Mouse (Mus musculus): ENCODE results near the gene Ctcf. TPM values are rescaled to one million over a fixed set of nuclear protein-coding genes. Genes with fewer than 3 reads are reported as not detected.
A peak's percentile ranks its signal among the peaks of the same experiment; 100 is the strongest.
"Not testable (repeated sequence)": the region's sequence is repeated elsewhere in the genome, so short reads cannot be mapped to it uniquely, and the experiment has no call there.

Ctcf gene
- 21.6 and 31.5 TPM in 2 replicates for polyA plus RNA-seq (2012; rRNA removed)

DNA sequence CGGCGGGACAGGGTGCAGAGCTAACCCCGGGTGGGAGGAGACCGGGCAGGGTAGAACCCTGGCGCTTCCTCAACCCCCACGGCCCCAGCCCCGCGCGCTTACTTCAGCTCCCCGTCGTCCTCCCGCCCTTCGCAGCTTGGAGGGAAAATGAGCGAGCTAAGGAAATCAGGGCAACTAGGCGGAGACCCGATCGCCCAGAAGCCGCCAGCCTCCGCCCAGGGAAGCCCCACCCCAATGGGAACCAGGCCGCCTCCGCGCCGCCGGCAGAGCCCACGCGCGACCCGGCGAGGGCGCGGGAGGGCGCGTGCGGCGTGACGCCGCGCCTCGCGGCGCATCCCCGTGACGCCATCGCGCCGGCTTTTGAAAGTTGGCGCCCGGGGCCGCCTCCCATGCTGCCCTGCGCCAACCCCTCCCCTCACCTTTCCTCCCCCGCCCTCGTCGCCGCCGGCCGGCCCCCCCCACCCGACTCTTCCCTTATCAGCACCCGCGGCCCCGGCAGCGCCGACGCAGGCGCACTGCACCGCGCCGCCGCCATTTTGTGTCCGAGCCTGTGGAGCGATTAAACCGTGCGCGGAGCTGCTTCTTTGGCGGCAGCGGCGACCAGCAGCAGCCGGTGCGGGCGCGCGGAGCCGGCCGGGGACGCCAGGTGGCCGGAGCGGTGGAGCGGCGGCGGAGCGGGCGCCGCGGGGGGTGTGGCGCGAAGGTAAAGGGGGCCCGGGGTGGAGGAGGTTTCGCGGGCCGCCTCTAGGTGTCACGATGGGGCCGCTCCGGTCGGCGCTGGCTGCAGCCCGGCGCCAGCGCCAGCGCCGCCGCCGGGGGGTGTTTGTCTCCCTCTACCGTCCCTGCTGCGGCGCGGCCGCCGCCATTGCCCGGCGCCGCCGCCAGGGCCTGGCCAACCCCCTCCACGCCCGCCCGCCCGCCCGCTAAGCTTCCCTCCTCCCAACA is at the start of gene Ctcf:
Ctcf (plus strand) TSS at position 551 of the 945 bp plus-strand sequence.
- peak; percentile 86 for DNase-seq (ENCODE audit: low spot score)

DNA sequence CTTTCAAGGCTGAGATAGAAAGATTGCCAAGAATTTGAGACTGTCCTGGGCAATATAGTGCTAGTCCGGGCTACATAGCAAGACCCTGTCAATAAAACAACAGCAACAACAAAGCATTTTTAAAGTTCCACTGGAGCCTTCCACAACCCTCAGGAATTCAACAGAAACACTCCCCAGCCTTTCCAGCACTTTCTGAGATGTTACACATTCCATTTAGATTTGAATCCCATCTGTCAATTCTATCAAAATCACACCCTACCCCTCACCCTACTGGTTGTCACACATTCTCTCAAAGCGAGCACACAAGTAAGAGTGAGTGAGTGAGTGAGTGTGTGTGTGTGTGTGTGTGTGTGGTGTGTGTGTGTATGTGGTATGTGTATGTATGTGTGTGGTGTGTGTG is 43.9 kb upstream of the Ctcf start:
- DNase-seq (ENCODE audit: low spot score) = no peak

- peak; percentile 24 for DNase-seq (ENCODE audit: low spot score)
Measured at GRCm38 (mm10) chr8:105593859-105594258, 42.5 kb upstream of the Ctcf start.

- no peak for DNase-seq (ENCODE audit: low spot score)
Measured at GRCm38 (mm10) chr8:105594451-105595242, 41.7 kb upstream of the Ctcf start.

DNA sequence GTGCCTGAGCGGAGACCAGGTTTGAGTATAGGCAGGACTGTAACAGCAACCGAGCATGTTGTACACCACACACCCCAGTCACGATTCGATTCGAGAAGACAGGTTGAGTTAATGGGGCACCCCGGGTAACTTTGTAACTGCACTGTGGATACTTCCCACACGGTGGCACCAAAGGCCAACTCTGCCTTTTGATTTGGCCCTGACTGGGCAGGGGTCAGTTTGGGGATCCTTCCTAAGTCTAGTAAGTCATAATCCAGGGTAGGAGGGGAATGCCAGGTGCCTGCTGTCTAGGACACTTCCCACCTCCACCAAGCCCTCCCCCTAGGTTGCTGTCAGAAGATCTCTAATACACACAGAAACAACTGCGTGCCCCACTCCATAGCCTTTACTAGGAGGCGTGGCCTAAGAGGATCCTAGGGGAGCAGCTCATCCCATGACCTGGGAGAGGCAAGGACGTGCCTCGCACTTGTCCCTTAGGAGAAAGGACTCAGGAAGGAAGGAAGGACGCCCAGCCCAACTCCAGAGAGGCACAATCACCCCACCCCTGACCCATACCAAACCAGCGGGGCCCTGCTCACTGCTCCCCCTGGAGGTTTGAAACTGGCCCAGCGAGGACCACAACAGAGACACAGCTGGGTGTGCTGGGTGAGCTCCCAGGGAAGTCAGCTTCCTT is 39.9 kb upstream of the Ctcf start:
- DNase-seq (ENCODE audit: low spot score) = peak; percentile 43

DNA sequence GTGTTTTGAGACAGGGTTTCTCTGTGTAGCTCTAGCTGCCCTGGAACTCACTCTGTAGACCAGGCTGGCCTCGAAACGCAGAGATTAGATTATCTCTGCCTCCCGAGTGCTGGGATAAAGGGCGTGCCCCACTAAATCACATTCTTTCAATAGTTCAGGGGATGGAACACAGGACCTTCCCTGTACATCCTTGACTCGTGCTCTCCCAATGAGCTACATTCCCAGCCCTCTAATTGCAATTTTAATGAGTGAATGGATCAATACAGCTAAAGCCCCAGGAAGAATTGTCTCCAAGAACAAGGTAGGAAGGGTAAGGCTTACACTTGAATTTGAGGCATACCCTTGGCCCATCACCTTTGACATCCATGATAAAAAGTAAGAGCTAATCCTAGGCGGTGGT is 37.6 kb upstream of the Ctcf start:
- DNase-seq (ENCODE audit: low spot score) = no peak

GRCm38 (mm10) chr8:105601301-105601700 is 35.1 kb upstream of the Ctcf start:
- no peak for DNase-seq (ENCODE audit: low spot score)

DNA sequence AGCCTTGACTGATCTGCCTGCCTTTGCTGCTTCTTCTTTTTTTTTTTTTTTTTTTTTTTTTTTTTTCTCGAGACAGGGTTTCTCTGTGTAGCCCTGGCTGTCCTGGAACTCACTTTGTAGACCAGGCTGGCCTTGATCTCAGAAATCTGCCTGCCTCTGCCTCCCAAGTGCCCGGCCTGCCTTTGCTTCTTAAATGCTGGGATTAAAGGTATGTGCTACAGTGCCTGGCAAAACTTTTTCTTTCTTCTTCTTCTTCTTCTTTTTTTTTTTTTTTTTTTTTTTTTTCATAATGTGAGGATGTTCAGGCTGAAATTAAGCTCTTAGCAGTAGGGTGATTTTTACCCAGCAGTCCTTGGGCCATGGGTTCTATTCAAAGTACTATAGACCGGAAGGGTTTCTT is 33.8 kb upstream of the Ctcf start:
- not testable (repeated sequence) for DNase-seq (ENCODE audit: low spot score)

- peak; percentile 67 for DNase-seq (ENCODE audit: low spot score)
Measured at GRCm38 (mm10) chr8:105604804-105605381, 31.5 kb upstream of the Ctcf start, which contains the start of gene Ripor1. TSS of gene Ripor1 (plus strand) at chr8:105605255.

DNA sequence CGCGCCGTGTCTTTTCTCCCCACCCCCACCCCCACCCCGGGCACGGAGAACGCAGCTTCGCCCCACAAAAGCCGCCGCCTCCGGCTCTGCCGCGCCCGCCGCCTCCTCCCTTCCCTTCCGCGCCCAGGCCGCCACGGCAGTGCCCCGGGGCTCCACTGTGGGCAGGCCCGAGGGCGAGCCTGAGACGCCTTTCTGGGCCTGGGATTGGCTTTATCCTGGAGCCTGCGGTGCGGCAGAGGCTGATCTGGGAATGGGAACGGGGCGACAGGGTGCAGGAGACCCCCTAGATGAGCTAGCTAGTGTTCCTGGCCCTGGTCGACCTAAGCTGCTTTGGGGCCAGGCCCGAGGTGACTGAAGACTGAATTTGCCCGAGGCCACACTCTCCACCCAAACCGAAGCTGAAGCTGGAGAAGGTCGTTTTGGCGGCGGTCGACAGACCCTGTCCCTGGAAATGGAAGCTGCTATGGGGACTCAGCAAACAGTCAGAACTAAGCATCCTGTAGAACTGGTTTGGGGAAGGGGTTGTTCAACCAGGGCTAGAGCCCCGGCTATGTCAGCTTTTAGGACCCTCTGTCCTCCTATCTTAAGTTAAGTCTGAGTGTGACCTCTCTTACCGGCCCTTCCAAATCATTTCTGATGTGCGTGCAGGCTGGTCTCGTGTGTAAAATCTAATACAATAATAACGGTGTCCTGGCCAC is 30.7 kb upstream of the Ctcf start:
- DNase-seq (ENCODE audit: low spot score) = peak; percentile 62

GRCm38 (mm10) chr8:105606189-105607023 is 30.0 kb upstream of the Ctcf start:
- peak; percentile 64 for DNase-seq (ENCODE audit: low spot score)

DNA sequence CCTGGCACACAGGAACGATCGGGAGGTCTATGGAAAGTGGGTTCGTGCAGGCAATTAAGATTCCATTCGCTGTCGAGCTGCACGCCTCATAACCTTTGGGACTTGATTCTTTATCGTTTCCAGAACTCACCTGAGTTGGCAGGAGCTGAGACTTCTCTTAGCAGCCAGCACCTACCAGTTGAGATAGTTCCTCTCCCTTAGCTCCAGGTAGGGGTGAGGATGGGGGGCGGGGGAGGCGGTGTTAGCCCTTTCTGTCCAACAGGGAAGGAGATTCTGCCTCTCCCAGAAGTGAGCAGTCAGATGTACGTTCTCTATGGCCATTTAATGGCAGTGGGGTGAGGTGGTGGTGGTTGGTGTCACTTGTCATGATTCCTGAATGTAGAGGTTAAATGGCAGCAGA is 29.3 kb upstream of the Ctcf start:
- DNase-seq (ENCODE audit: low spot score) = no peak

- DNase-seq (ENCODE audit: low spot score) = no peak
Measured at GRCm38 (mm10) chr8:105607684-105608083, 28.7 kb upstream of the Ctcf start.

GRCm38 (mm10) chr8:105609355-105609754 is 27.0 kb upstream of the Ctcf start:
- DNase-seq (ENCODE audit: low spot score) = no peak

DNA sequence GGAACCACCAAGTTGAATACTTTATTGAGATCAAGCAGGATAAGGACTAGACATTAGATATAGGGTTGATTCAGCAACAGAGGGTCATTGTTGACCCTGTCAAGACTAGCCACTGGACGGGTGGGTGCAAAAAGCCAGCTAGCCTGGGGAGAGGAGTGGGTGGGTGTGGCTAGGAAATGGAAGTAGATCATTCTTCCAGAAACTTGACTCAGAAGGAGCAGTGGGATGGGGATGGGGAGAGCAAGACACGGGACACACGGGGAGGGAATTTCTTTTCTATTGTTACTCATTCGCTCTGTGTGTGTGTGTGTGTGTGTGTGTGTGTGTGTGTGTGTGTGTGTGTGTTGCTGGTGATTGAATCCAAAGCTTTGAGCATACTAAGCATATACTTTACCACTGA is 26.6 kb upstream of the Ctcf start:
- DNase-seq (ENCODE audit: low spot score) = no peak

DNA sequence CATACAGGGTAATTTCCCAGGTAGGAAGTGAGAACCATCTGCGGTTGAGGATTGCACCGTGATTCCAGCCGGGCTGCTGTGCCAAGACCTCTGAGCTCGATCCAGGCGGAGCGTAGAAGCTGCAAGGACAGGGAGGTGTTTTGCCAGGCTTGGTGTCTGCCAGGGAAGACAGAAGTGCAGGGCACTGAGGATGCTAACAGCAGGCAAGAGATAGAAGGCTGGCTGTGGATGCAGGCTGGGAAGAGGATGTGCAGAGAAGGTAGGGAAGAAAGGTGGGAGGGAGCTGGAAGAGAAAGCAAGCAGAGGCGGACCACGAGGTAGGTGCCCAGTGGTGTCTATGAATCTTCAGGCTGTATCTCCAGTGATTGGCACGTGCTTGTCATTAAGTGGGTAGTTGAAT is 24.5 kb upstream of the Ctcf start:
- no peak for DNase-seq (ENCODE audit: low spot score)

DNA sequence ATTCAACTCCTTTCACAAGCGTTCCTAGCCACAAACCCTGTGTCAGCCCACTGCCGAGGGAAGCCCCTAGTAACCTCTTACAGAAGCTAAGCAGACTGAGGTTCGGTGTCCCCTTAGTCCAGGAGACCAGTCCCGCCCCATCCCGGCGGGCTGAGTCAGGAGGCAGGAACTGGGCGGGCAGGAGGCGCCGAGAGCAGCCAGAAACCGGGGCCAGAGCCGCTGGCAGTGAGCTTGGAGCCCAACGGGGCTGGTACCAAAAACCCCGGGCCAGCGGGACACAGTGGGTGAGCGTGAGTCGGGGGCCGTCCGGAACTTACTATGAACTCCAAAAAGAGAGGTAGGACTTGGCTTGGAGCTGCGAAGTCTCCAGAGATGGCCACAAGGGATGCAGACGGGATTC is 23.3 kb upstream of the Ctcf start:
- DNase-seq (ENCODE audit: low spot score) = peak; percentile 62

- DNase-seq (ENCODE audit: low spot score) = peak; percentile 41
Measured at GRCm38 (mm10) chr8:105613830-105614511, 22.4 kb upstream of the Ctcf start.

DNA sequence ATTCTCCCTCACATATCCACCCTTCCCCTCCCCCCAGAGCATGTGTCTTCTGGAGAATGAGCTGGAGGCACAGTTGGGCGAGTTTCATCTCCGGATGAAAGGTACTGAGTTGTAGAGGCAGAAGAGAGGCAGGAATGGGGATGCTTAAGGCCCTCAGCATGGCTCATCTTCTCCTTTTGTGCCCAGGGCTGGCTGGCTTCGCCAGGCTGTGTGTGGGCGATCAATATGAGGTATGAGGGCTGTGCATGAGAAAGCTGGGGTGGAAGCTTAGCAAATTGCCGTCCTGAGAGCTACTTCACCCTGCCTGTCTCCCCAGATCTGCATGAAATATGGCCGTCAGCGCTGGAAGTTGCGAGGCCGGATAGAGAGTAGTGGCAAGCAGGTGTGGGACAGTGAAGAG is 20.4 kb upstream of the Ctcf start:
- no peak for DNase-seq (ENCODE audit: low spot score)
